Mouse (Mus musculus) testis, postnatal 14 days (tissue): ENCODE measurements at regions not wholly inside any gene's neighbourhood (a gene's known extent, or its start where the extent isn't known, plus 50 kb on each side); places are given as distances from the start of the nearest gene placed in this dataset.

Experiments used
- DNase-seq: peaks from one replicate; pipeline ENCODE4 v3.0.0; 2021; ENCODE audit warnings: low spot score

- DNase-seq = no peak
Observed at GRCm38 (mm10) chr2:159019921-159020534, 225.4 kb downstream of the Dhx35 start.

- no peak for DNase-seq
Observed at GRCm38 (mm10) chr2:159032147-159032546, 237.5 kb downstream of the Dhx35 start.

- no peak for DNase-seq
Observed at GRCm38 (mm10) chr2:159039916-159040315, 245.3 kb downstream of the Dhx35 start.

- DNase-seq = no peak
Observed at GRCm38 (mm10) chr2:159053534-159053933, 258.9 kb downstream of the Dhx35 start.

GRCm38 (mm10) chr2:159053936-159054335 is 259.3 kb downstream of the Dhx35 start:
- peak; percentile 24 for DNase-seq

- peak; percentile 14 for DNase-seq
Observed at GRCm38 (mm10) chr2:159054451-159054850, 259.8 kb downstream of the Dhx35 start.

GRCm38 (mm10) chr2:159055780-159056179 is 261.2 kb downstream of the Dhx35 start:
- no peak for DNase-seq

- DNase-seq = no peak
Observed at GRCm38 (mm10) chr2:159056960-159057359, 262.4 kb downstream of the Dhx35 start.

- DNase-seq = peak; percentile 24
Observed at GRCm38 (mm10) chr2:159057506-159057905, 262.9 kb downstream of the Dhx35 start.

GRCm38 (mm10) chr2:159062266-159062665 is 267.7 kb downstream of the Dhx35 start:
- no peak for DNase-seq

GRCm38 (mm10) chr2:159062666-159063065 is 268.1 kb downstream of the Dhx35 start:
- no peak for DNase-seq

GRCm38 (mm10) chr2:159064403-159064970 is 269.9 kb downstream of the Dhx35 start:
- DNase-seq = no peak

- DNase-seq = no peak
Observed at GRCm38 (mm10) chr2:159067506-159067905, 272.9 kb downstream of the Dhx35 start.

- DNase-seq = no peak
Observed at GRCm38 (mm10) chr2:159068303-159069020, 273.9 kb downstream of the Dhx35 start.

GRCm38 (mm10) chr2:159069180-159069579 is 274.6 kb downstream of the Dhx35 start:
- DNase-seq = no peak

- DNase-seq = no peak
Observed at GRCm38 (mm10) chr2:159072997-159073690, 278.5 kb downstream of the Dhx35 start.

GRCm38 (mm10) chr2:159079836-159080235 is 285.2 kb downstream of the Dhx35 start:
- DNase-seq = no peak

- no peak for DNase-seq
Observed at GRCm38 (mm10) chr2:159080784-159081544, 286.4 kb downstream of the Dhx35 start.

- no peak for DNase-seq
Observed at GRCm38 (mm10) chr2:159086836-159087235, 292.2 kb downstream of the Dhx35 start.

GRCm38 (mm10) chr2:159088196-159088595 is 293.6 kb downstream of the Dhx35 start:
- no peak for DNase-seq

- DNase-seq = peak; percentile 24
Observed at GRCm38 (mm10) chr2:159096667-159097066, 302.1 kb downstream of the Dhx35 start.

GRCm38 (mm10) chr2:159134042-159134441 is 339.4 kb downstream of the Dhx35 start:
- DNase-seq = no peak
